Mouse (Mus musculus): ENCODE measurements around the gene Gpr153.

- TF ChIP-seq EP300 (IDR thresholded peaks at IDR 0.05; ENCODE audit: low read depth) (no peak), CTCF (IDR thresholded peaks at IDR 0.05; ENCODE audit: low read depth) (no peak)
Observed at GRCm38 (mm10) chr4:152232411-152232903, 41.6 kb upstream of the Gpr153 start.
